Mouse (Mus musculus): ENCODE measurements at regions not wholly inside any gene's neighbourhood (a gene's known extent, or its start where the extent isn't known, plus 50 kb on each side); places are given as distances from the start of the nearest gene placed in this dataset. TPM values are rescaled to one million over a fixed set of nuclear protein-coding genes. Genes with fewer than 3 reads are reported as not detected.

GRCm38 (mm10) chr1:83496888-83497287 is 88.9 kb upstream of the Sphkap start:
- DNase-seq = no peak

GRCm38 (mm10) chr1:83496380-83496779 is 88.4 kb upstream of the Sphkap start:
- DNase-seq = no peak

DNA sequence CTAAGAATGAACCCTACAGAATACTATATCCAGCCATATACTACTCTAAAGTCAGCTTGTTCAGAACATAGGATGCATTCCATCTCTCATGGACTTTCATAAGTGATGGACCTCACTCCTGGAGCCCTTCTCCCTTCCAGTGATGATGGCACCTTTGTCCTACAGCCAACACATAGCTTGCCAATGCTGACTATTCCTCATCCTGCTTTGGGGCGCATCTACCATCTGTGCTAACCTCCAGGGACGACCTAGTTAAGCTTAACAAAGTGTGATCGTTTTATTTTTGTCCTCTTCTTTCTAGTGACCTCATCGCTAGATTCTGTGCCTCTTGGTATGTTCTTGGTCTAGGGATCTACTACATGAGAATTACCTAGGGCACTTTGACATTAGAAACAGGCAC is 87.0 kb upstream of the Sphkap start:
- no peak for DNase-seq

GRCm38 (mm10) chr1:83479111-83479510 is 71.1 kb upstream of the Sphkap start:
- DNase-seq = no peak

Small RNA genes lying in the stretch of these regions (microRNA-seq; reads per million reads assigned to microRNA genes)
- not detected for gene Gm25754

Measured in adrenal gland, postnatal 36 days (tissue).